Mouse (Mus musculus) lung, postnatal 25 days (tissue): ENCODE measurements around the gene Klhl24.
"Not testable (repeated sequence)": the region's sequence is repeated elsewhere in the genome, so short reads cannot be mapped to it uniquely, and the experiment has no call there.

Experiments
- DNase-seq: peaks from one replicate; pipeline ENCODE4 v3.0.0; 2022; ENCODE audit warnings: low spot score

Klhl24 gene

DNA sequence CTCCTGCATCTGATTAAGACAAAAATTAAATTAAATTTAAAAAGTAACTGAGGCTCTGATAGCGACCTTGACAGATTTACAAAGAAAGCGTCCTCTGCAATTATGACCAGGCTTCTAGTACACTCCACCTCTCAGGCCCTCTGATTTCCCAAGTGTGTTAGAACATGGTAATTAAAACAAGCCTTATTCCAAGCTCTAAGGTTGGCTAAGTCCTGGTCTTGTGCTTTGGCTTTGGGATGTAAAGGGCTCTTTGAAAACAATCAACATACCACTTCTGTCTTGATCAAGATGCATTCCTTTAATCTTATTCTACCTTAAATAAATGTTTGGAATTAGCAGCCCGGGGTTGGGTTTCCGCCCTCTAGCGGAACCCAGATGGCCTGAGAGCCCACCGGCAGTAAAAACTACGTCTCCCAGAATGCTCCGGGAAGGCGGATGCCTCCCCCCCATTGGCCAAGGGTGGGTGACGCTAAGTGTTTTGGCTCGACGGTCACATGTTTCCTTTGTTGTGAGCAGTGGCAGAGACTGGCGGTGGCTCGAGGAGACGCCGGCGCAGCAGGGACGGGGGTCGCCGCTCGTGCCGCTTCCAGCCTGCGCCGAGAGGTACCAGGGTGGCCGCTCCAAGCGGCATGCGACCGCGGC, at the start of gene Klhl24:
TSS of gene Klhl24 (plus strand) at position 474 of the 642 bp plus-strand sequence.
- DNase-seq = peak; percentile 97

DNA sequence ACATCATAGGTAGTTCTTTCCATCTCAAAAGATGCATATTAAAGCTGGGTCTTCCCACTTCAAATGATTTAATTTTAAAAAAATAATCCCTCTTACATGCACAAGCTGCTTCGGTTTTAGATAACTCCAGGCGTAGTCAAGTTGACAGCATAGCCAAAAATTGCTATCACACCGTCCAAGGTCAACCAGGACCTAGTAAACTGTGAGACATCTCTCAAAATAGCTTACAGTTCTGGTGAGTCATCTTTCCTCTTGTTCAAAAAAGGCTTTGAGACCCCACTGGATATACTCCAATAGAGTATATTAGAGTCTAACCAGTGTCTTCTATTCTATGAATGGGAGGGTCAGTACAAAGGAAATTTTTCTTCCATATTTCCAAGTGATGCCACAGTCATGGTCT, 44.7 kb upstream of the Klhl24 start:
- DNase-seq = no peak

DNA sequence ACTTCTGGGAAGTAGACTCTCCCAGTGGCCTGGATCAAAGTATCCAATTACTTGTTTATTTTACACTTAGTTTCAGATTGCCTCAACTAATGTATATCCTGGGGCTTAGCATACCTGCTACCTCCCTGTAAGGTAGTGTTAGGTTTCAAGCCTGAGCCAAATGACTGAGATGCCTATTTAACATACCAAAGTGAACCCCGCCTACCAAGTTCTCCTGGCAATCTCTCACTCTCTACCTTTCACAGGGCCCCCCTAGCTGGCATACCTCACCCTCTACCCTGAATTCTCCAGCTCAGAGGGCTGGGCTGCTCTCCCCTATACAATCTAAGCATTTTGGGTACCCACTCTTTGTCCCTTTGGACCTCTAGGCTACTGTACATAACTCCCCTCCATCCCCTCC, 24.6 kb upstream of the Klhl24 start:
- no peak for DNase-seq

DNA sequence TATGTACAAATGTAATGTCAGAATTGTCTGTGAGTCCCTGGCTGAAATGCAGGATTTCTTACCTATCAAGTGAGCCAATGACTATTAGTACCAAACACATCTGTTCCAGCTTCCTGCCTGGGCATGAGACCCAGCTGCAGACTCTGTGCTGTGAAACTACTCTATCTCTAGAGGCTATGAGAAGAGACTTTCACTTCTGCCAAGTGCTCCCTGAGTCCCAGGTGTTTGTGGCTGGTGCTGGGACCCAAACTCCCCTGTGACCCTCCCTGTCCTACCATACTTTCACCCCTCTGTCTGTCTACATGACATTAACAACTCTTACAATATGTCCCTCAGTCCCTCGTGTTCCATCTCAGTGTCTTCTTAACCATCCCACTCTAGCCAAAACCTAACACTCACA, 20.7 kb upstream of the Klhl24 start:
- no peak for DNase-seq

DNA sequence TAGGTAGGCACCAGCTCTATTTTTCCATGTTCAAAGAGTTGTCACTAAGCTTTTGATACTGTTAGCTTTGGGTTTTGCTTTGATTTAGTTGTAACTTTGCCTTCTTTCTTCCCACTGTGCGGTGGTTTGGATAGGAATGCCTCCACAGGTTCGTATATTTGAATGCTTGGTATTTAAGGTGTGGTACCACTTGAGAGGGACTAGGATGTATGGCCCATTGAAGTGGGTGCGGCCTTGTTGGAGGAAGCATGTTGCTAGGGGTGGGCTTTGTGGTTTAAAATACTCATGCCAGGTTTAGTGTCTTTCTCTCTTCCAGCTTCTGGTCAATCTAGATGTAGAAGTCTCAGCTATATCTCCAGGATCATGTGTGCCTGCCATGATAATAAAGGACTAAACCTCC, 17.1 kb upstream of the Klhl24 start:
- no peak for DNase-seq

DNA sequence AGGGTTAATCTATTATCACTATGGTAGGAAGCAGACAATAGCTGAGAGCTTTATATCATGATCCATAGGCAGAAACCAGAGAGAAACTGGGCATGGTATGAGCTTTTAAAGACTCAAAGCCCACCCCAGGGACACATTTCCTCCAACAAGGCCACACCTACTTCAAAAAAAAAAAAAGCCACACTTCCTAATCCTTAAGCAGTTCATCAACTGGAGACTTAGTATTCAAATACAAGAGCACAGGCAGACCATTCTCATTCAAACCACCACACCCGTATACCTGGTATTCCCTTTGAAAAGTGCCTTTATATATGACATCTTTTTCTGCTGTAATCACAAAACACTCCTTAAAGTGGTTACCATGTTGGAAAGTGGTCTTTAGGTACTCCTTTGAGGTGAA, 12.7 kb upstream of the Klhl24 start:
- DNase-seq = no peak

DNA sequence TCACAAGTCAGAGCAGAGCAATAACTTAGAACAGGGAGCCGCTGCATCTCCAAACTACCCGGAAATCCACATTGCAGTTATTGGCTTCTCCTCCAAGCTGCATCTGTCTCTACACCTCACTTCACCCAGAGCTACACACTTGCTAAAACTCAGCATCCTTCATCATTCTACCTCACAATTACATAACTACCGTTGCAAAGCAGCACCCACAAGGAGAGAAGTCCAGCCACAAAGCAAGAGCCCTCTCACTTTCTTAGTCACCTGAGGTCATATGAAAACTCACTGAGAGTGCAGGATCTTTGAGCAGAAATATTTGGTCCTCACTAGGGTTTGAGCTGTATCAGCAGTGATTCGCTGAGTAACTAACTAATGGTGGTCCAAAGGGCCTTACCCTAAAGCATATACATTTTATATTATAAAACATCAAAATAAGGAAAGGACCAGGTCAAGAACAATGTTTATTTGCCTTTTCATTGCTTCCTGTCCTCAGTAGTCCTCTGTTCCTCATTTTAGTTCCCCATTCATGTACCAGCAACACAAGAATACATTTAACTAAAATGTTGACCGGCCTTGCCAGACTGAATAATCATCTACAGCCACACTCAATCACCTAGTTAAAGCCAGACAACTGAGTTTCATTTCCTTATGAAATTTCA, 12.0 kb upstream of the Klhl24 start:
- DNase-seq = no peak

DNA sequence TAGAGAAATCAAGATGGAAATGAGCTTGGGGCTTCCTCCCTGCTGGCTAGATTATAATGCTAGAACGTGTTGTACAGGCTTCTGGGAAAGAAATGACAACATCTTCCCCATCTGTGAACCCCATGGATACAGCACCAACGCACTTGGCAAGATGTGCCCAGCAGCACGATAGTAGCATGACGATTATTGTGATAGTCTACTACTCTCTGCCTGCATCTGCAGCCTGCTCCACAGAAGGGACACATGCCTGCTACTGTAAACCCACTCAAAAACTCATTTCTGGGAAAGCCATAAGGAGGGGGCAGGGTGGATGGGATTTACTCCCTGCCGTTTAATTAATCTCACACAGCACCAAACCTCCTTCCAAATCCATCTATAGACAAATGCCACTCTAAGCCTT, 10.4 kb upstream of the Klhl24 start:
- DNase-seq = no peak

DNA sequence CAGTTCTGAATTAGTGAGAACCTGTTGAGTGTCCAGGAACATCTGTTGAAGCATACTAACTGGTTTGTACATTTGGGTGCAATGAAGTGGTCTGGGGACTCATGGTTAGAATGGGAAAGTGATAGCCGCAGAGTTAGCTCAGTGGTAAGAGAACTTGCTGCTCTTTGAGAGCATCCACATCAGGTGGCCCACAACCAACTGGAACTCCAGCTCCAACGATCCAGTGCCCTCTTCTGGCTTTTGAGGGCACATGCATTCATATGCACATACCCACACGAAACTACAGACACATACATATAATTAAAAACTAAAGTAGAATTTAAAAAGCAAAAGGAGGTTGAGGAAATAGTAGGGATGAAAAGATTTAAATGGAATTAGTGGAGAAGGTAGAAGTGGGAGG, 7.7 kb upstream of the Klhl24 start:
- DNase-seq = no peak

DNA sequence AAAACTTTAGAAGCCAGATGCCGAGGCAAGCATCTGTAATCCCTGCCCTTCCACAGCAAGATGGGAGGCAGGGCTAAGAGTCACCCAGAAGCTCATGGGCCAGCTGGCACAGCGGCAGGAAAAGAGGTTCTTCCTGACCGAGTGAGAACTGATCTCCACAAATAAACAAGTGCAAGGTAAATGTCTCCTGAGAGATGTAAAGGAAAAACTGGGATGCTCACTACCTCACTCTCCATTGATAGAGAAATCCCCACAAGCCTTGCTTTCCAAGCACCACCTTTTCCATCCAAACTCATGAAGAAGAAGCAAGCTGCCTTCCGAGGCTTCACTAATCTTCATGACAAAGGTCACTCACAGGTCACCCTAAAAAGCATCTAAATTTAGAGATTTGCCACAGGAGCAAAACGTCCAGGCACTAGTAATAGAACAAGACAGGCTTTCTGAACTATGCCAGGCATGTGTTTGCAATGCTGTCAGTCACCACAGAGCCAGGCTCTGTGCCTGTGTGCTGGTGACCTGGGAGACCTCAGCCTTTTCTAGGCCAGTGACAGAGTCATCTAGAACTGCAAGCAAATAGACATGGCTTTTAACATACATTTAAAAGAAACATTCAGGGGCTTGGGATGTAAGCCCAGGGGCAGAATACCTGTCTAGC, 6.3 kb upstream of the Klhl24 start:
- no peak for DNase-seq

DNA sequence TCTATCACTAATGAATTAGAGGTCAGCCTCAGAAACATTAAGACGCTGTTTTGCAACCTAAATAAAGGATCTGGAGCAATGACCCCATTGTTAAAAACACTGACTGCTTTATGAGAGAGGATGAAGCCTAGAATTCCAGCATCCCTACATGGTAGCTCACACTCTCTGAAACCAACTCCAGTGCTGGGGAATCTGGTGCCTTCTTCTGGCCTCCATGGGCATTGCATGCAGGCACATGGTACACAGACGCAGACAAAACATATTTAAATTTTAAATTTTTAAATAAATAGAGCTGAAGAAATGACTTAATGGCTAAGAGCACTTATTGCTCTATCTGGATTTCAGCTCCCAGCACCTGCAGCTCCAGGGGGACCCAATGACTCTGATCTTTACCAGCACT, 1.4 kb upstream of the Klhl24 start:
- DNase-seq = no peak

DNA sequence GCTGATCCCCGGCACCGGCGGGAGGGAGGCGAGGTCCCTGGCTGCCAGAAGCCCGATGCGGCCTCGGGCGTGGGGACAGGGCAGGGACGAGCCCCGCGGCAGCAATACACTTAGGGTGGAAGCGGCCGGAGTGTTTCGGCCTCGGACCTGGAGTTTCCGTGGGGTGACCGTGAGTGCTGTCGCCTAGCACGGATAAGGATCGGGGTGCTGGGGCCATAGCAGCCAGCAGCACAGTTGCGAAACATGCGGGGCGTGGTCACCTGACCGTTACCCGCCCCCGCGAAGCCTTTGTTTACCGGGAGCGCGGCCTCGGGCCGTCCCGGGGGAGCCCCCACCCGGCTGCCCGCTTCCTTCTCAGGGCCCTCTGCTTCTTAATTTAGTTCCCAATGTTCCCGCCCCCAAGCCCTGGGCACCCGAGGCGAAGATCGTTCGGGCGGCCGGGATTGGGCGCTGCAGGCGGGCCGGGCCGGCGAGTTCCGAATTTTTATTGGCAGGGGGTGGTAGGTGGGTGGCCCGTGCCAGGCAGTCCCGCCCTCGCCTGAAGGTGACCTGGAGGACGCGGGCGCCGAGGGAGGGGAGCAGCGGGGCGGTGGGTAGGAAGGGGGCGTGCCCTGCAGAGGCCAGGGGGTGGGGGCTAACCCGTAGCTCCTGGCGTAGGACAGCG, 501 bp downstream of the Klhl24 start:
- DNase-seq = peak; percentile 98

DNA sequence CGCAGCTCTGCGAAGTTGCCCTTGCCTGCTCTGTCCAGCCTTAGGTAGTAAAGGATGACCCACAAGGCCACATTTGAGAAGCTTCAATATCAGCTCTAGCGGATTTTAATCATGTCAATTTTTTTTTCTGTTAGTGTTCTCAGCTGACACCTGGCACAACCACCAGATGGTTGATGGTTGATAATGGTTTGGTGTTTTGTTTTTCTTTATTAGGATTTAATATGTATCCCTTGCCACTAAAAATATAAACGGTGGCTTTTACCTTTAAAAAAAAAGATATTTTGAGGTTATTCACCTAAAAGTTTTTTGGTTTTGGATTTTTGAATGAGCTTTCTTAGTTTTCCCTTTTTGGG, 1.0 kb downstream of the Klhl24 start:
- no peak for DNase-seq

DNA sequence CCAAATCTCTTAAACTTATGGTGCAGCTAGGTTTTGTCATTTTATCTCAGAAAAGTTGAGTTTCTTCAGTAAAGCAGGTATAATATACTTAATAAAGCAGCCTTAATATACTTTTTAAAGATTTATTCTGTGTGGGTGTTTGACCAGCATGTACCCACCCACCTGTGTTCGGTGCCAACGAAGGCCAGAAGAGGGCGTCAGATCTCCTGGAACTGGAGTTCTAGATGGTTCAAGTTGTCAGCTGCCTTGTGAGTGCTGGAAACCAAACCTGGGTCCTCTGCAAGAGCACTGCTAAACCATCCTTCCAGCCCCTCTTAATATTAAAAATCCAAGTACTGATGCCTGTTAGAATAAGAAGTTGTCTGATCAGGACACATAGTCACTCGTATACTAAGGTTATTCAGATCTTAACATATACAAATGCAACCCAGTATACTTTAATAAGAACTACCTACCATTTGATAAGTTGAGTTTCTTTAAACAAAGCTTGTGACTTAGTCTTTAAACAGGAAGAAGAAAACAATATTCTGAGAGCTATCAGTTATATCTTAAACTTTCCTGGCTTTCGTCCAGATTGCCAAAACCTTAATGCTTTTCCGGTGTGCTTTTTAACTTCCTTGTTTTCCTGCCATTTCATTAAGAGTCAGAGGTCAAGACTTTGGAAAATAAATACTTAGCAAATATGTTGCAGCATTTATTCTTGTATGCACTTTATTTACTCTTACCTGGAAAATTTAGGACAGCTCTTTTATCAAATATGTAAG, 1.7 kb downstream of the Klhl24 start:
- peak; percentile 61 for DNase-seq

DNA sequence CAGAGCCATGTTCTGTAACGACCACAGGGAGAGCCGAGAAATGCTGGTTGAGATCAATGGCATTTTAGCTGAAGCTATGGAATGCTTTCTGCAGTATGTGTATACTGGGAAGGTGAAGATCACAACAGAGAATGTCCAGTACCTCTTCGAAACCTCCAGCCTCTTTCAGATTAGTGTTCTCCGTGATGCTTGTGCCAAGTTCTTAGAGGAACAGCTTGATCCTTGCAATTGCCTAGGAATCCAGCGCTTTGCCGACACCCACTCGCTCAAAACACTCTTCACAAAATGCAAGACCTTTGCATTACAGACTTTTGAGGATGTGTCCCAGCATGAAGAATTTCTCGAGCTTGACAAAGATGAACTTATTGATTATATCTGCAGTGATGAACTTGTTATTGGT, 9.7 kb downstream of the Klhl24 start:
- DNase-seq = no peak

DNA sequence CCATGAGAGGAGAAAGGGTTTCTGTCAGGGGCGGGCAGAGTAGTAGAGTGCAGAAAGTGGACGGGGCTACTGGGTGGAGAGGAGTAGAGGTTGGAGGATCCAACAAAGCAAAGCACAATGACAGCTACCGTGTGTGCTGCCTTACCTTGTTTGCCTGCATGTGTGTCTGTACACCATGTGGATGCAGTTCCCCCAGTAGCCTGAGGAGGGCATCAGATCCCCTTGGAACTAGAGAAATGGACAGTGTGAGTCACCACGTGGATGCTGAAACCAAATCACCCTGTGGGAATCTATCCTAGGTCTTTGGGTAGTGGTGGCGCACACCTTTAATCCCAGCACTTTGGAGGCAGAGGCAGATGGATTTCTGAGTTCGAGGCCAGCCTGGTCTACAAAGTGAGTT, 11.6 kb downstream of the Klhl24 start:
- no peak for DNase-seq

DNA sequence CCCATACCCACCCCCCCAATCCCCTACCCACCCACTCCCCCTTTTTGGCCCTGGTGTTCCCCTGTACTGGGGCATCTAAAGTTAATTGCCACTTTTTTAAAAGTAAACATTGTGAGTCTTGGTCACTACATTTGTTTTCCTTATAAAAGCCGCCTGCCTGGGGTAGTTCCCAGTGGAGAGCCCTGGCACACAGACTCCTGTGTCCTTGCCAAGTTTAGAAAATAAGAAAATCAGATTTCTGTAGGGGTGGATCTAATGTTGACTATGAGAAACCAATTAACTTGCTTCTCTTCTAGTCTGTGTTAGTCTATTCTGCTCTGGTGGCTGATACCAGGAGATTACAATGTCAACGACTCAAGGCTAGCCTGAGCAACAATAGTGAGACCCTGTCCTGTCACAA, 15.3 kb downstream of the Klhl24 start:
- DNase-seq = no peak

DNA sequence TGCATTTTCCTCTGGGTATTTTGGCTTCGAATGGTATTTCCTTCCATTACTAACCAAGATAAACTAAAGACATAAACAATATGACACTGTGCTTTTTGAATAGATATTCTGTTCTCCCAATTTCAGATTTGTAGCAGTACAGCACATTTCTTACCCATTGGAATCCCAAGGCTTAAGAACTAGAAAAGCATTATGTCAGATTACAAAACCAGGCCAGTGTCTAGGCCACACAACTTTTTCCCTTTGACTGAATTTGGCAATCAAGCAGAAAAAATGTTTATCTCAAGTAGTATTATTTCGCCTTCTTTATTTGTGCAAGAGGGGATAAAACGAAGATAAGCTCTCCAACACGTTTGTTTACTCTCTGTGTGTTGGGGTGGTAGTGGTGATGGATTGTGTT, 18.7 kb downstream of the Klhl24 start:
- DNase-seq = no peak

DNA sequence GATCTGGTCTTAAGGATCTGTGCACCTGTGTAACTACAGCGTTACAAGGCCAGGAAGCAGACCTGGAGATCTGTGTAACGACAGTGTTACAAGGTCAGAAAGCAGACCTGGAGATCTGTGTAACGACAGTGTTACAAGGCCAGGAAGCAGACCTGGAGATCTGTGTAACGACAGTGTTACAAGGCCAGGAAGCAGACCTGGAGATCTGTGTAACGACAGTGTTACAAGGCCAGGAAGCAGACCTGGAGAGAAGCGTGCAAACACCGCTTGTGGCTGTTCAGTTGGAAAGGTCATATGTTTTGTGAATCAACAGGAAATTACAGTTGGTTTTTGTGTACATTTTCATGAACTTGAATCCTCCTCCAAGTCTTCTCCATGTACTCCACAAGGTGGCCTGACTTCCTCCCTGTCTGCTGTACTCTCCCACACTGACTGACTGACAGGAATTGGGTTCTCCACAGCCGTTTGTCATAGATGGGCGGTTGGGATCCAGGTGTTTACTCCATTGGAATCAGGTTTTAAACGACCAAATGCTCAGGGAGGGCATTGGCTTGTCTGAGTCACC, 29.1 kb downstream of the Klhl24 start:
- not testable (repeated sequence) for DNase-seq

DNA sequence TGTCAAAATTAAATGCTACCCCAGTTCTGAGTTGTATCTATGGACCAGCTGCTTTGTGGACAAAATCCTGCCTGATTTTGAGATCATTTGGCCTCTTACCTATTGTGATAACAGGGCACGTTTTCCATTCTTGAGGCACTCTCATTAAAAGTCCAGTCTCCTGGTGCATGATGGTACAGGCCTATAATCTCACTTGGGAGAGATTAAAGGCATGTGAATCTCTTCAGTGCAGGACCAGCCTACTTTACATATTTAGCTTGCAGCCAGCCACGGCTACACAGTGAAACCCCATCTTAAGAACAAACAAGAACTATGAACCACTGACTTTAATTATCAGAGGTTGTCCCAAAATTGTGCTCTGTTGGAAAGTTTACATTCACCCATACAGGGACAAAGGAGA, 33.1 kb downstream of the Klhl24 start:
- DNase-seq = no peak

DNA sequence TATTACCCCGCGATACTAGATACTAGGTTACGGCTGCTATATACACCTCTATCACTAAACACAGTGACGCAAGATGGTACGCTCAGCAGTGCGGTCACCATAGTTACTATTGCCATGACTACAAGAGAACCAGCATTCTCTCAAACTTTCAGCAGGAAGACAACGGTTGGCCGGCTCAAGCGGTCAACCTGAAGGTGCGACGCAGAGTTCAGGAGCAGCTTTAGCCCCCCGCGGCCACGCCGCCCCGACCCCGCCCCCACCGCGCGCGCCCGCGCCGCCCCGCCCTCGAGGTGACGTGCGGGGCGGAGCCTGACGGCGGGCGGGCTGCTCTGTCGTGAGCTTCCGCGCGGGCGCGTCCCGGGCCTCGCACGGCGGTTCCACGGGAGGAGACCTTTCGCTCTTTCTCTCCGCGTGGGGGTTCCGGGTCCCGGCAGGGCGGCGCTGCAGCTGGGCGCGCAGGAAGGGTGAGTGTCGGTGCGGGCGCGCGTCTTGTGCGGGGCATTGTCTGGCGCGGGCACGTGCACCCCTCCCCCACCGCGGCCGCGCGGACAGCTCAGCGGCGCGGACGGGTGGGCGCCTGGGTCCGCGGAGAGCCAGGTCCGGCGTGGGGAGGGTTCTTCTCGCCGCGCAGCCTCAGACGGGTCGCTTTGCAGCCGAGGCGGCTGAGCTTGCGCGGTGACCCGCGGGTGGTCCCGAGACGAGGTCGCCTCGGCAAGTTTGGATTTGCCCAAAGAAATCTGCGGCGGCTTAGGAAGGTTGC, 43.6 kb downstream of the Klhl24 start, which contains the start of gene Yeats2:
TSS of gene Yeats2 (plus strand) at position 292 of the 760 bp plus-strand sequence.
- peak; percentile 76 for DNase-seq
